Comparison of ENCODE assay signal across 18 mouse cellular contexts in genomic region chr9:64789887-64790400, GRCm38 (mm10). TPM values are rescaled to one million over a fixed set of nuclear protein-coding genes. Genes with fewer than 3 reads are reported as not detected.
DNase-seq lines count a peak whose midpoint lies in the region; ATAC-seq and TF ChIP-seq lines count a peak whose summit lies in the region.
"Had no signal": no experiment of that assay in that cellular context is flagged by ENCODE, and none has a peak within 500 bp of the region (broad histone marks: within the 10 kb centered on the region; RNA-seq: fewer than 3 reads in every experiment).

No protein-coding gene starts in this region.

- no peak for TF ChIP-seq CTCF in gastrocnemius, adult 2 months (IDR thresholded peaks at IDR 0.05)
- no peak for TF ChIP-seq CTCF in liver, embryonic 14.5 days (IDR thresholded peaks at IDR 0.05; ENCODE audit: low read depth)

- 88% methylated on average over 10 of the region's 10 CpGs for WGBS in midbrain, embryonic 11.5 days
- WGBS in midbrain, embryonic 15.5 days = 79% methylated on average over 10 of the region's 10 CpGs
- 23% methylated on average over 10 of the region's 10 CpGs for WGBS in liver, embryonic 14.5 days (ENCODE audit: insufficient replicate concordance)
- 91% methylated on average over 10 of the region's 10 CpGs for WGBS in forebrain, embryonic 13.5 days

- no peaks in the 10 kb centered on the region for H3K9me3 ChIP-seq in midbrain, embryonic 11.5 days (ENCODE audit: control insufficient read depth, low read length)
- H3K9me3 ChIP-seq in midbrain, embryonic 15.5 days = no peaks in the 10 kb centered on the region
- no peaks in the 10 kb centered on the region for H3K9me3 ChIP-seq in liver, embryonic 14.5 days (ENCODE audit: control insufficient read depth, low read length)
- no peaks in the 10 kb centered on the region for H3K9me3 ChIP-seq in forebrain, embryonic 13.5 days (replicated peaks)
- H3K9me3 ChIP-seq: heart, embryonic 13.5 days; hindbrain, embryonic 13.5 days; intestine, embryonic 15.5 days had no signal

- H3K4me1 ChIP-seq in midbrain, embryonic 11.5 days (ENCODE audit: control insufficient read depth, insufficient read depth, low read length) = no peaks in the 10 kb centered on the region
- H3K4me1 ChIP-seq in midbrain, embryonic 15.5 days = no peaks in the 10 kb centered on the region
- H3K4me1 ChIP-seq in liver, embryonic 14.5 days (replicated peaks; ENCODE audit: control insufficient read depth in 2 of 2, insufficient read depth in 2 of 2, low read length in 1 of 2) = peaks cover 54 to 63% of the 10 kb centered on the region in 2 experiments
- H3K4me1 ChIP-seq in forebrain, embryonic 13.5 days = peaks cover 8% of the 10 kb centered on the region; the same call in 1 of the 2 replicates
- H3K4me1 ChIP-seq: hindbrain, embryonic 13.5 days; intestine, embryonic 15.5 days had no signal

- H3K4me3 ChIP-seq in gastrocnemius, adult 2 months = no peak overlapping the region
- H3K4me3 ChIP-seq in midbrain, embryonic 11.5 days (ENCODE audit: low read depth, low read length) = no peak overlapping the region
- no peak overlapping the region for H3K4me3 ChIP-seq in midbrain, embryonic 15.5 days
- H3K4me3 ChIP-seq in liver, embryonic 14.5 days (ENCODE audit: insufficient read depth in 1 of 2, low read depth in 2 of 2, low read length in 2 of 2) = no peak overlapping the region
- H3K4me3 ChIP-seq in forebrain, embryonic 13.5 days = no peak overlapping the region
- H3K4me3 ChIP-seq: heart, embryonic 13.5 days; hindbrain, embryonic 13.5 days; intestine, embryonic 15.5 days had no signal

- no peak overlapping the region for H3K4me2 ChIP-seq in midbrain, embryonic 11.5 days
- H3K4me2 ChIP-seq in midbrain, embryonic 15.5 days = no peak overlapping the region
- H3K4me2 ChIP-seq in liver, embryonic 14.5 days (ENCODE audit: low read depth) = peak overlapping the region; percentile 57
- H3K4me2 ChIP-seq in forebrain, embryonic 13.5 days = no peak overlapping the region
- H3K4me2 ChIP-seq: heart, embryonic 13.5 days; hindbrain, embryonic 13.5 days; intestine, embryonic 15.5 days had no signal

- ATAC-seq in midbrain, embryonic 11.5 days (ENCODE audit: low FRiP score) = no peak
- no peak for ATAC-seq in midbrain, embryonic 15.5 days (replicated peaks)
- ATAC-seq in liver, embryonic 14.5 days (ENCODE audit: insufficient read depth) = no peak
- no peak for ATAC-seq in forebrain, embryonic 13.5 days
- ATAC-seq: intestine, embryonic 15.5 days had no signal

- no peaks in the 10 kb centered on the region for H3K36me3 ChIP-seq in midbrain, embryonic 11.5 days (ENCODE audit: control insufficient read depth, insufficient read depth, low read length)
- H3K36me3 ChIP-seq in midbrain, embryonic 15.5 days (replicated peaks) = no peaks in the 10 kb centered on the region
- no peaks in the 10 kb centered on the region for H3K36me3 ChIP-seq in liver, embryonic 14.5 days (replicated peaks; ENCODE audit: control insufficient read depth, insufficient read depth, low read depth)
- no peaks in the 10 kb centered on the region for H3K36me3 ChIP-seq in forebrain, embryonic 13.5 days (ENCODE audit: poor library complexity, severe bottlenecking)
- H3K36me3 ChIP-seq: heart, embryonic 13.5 days; hindbrain, embryonic 13.5 days; intestine, embryonic 15.5 days had no signal

- TF ChIP-seq EP300 in liver, embryonic 14.5 days (IDR thresholded peaks at IDR 0.05; ENCODE audit: low read depth) = no peak

- H3K27me3 ChIP-seq in midbrain, embryonic 11.5 days (ENCODE audit: control insufficient read depth, insufficient read depth, low read length) = no peaks in the 10 kb centered on the region
- H3K27me3 ChIP-seq in midbrain, embryonic 15.5 days (replicated peaks) = no peaks in the 10 kb centered on the region
- no peaks in the 10 kb centered on the region for H3K27me3 ChIP-seq in liver, embryonic 14.5 days (ENCODE audit: control insufficient read depth, insufficient read depth, low read length)
- no peaks in the 10 kb centered on the region for H3K27me3 ChIP-seq in forebrain, embryonic 13.5 days
- H3K27me3 ChIP-seq: heart, embryonic 13.5 days; hindbrain, embryonic 13.5 days; intestine, embryonic 15.5 days had no signal

- H3K27ac ChIP-seq in gastrocnemius, adult 2 months = peak overlapping the region; percentile 16; the same call in 1 of the 2 replicates
- no peak overlapping the region for H3K27ac ChIP-seq in midbrain, embryonic 11.5 days (ENCODE audit: low read depth, low read length)
- H3K27ac ChIP-seq in midbrain, embryonic 15.5 days = no peak overlapping the region
- peak overlapping the region; percentile 99 for H3K27ac ChIP-seq in liver, embryonic 14.5 days
- no peak overlapping the region for H3K27ac ChIP-seq in forebrain, embryonic 13.5 days
- H3K27ac ChIP-seq: hindbrain, embryonic 13.5 days; intestine, embryonic 15.5 days had no signal

- H3K9ac ChIP-seq in midbrain, embryonic 11.5 days (ENCODE audit: low read length) = no peak overlapping the region
- H3K9ac ChIP-seq in midbrain, embryonic 15.5 days = no peak overlapping the region
- H3K9ac ChIP-seq in liver, embryonic 14.5 days (replicated peaks) = peak overlapping the region; percentile 62
- no peak overlapping the region for H3K9ac ChIP-seq in forebrain, embryonic 13.5 days
- H3K9ac ChIP-seq: heart, embryonic 13.5 days; hindbrain, embryonic 13.5 days; intestine, embryonic 15.5 days had no signal

- DNase-seq in gastrocnemius, adult 2 months = no peak
- DNase-seq in gastrocnemius, postnatal 36 days = no peak
- peak; percentile 26 for DNase-seq in midbrain, embryonic 11.5 days (ENCODE audit: low spot score, missing footprints)
- DNase-seq in liver, embryonic 14.5 days (ENCODE audit: low read depth in 3 of 3, low spot score in 3 of 3) = no peak
- DNase-seq in thymus, postnatal 4 days = no peak
- no peak for DNase-seq in cerebellum, adult 11 months
- DNase-seq: adrenal gland, postnatal 25 days; cerebellum, adult 9-11 months; gastrocnemius, postnatal 25 days; kidney, postnatal 4 days; layer of hippocampus, postnatal 36 days; left cerebral cortex, postnatal 4 days; right cerebral cortex, adult 18-20 months had no signal

- intact Hi-C loops in gastrocnemius, adult 2 months (cut with DNase I) = no loop called here
- intact Hi-C loops in gastrocnemius, postnatal 36 days (cut with DNase I) = loop anchor here (5.0 kb wide), 1 partner anchor 112 kb away; no protein-coding TSS in a partner anchor

RNA-seq across cellular contexts. Expression of gene Dennd4a, which starts 21.2 kb away (rescaled TPM):
- 1 to 10 TPM; 2.7 to 3.8 TPM for total RNA-seq in gastrocnemius, adult 2 months (2021)
- 1 to 10 TPM; 2.6 to 3.5 TPM for total RNA-seq in gastrocnemius, postnatal 36 days (2021)
- 8.4 and 8.9 TPM in 2 replicates for polyA plus RNA-seq in midbrain, embryonic 11.5 days (2014; fragmentation: Nextera tagmentation; extraction: Ambion mirVana)
- 10.9 and 12.0 TPM in 2 replicates for polyA plus RNA-seq in midbrain, embryonic 15.5 days (2015; fragmentation: Nextera tagmentation; extraction: Ambion mirVana)
- 29.0 and 36.1 TPM in 2 replicates for polyA plus RNA-seq in liver, embryonic 14.5 days (2012; rRNA removed)
- 29.3 and 32.5 TPM in 2 replicates for polyA plus RNA-seq in liver, embryonic 14.5 days (2014; fragmentation: Nextera tagmentation; extraction: Ambion mirVana)
- polyA plus RNA-seq in forebrain, embryonic 13.5 days (2015; fragmentation: Nextera tagmentation; extraction: Ambion mirVana) = 6.7 and 8.9 TPM in 2 replicates

RNA-seq across cellular contexts. Expression of gene Rab11a, which starts 52.4 kb away (rescaled TPM):
- 10 to 100 TPM; 87.7 to 96.7 TPM for total RNA-seq in gastrocnemius, adult 2 months (2021)
- 10 to 100 TPM; 89.1 to 95.6 TPM for total RNA-seq in gastrocnemius, postnatal 36 days (2021)
- polyA plus RNA-seq in midbrain, embryonic 11.5 days (2014; fragmentation: Nextera tagmentation; extraction: Ambion mirVana) = 300 and 312 TPM in 2 replicates
- polyA plus RNA-seq in midbrain, embryonic 15.5 days (2015; fragmentation: Nextera tagmentation; extraction: Ambion mirVana) = 401 and 402 TPM in 2 replicates
- polyA plus RNA-seq in liver, embryonic 14.5 days (2012; rRNA removed) = 37.0 and 89.6 TPM in 2 replicates
- polyA plus RNA-seq in liver, embryonic 14.5 days (2014; fragmentation: Nextera tagmentation; extraction: Ambion mirVana) = 233 and 243 TPM in 2 replicates
- 337 and 338 TPM in 2 replicates for polyA plus RNA-seq in forebrain, embryonic 13.5 days (2015; fragmentation: Nextera tagmentation; extraction: Ambion mirVana)

Comparison
In these comparisons a context has a peak if more than half of its experiments do, and no peak if none do; other contexts are left out.
1. H3K27ac ChIP-seq: peak in gastrocnemius, adult 2 months (single experiment) and liver, embryonic 14.5 days (single experiment); none in midbrain, embryonic 11.5 days (single experiment), midbrain, embryonic 15.5 days (single experiment) and forebrain, embryonic 13.5 days (single experiment).